Mouse (Mus musculus) C2C12 (cell line): ENCODE data around the gene 1700037C18Rik. TPM values are rescaled to one million over a fixed set of nuclear protein-coding genes. Genes with fewer than 3 reads are reported as not detected.

Experiments
- H3K27me3 ChIP-seq: one replicate; pipeline ENCODE4 v1.6.1; 2011; ENCODE audit not compliant: control insufficient read depth, insufficient read depth, insufficient read length
- H3K36me3 ChIP-seq: one replicate; pipeline ENCODE4 v1.6.1; 2011; ENCODE audit not compliant: control insufficient read depth, insufficient read depth
- H3K4me3 ChIP-seq: one replicate; pipeline ENCODE4 v1.5.1; 2011; ENCODE audit warnings: mild to moderate bottlenecking, control low read depth; ENCODE audit not compliant: poor library complexity, insufficient read depth, severe bottlenecking
- H3K79me2 ChIP-seq: one replicate; pipeline ENCODE4 v1.6.1; 2011; ENCODE audit not compliant: control insufficient read depth, insufficient read depth
- H3K79me3 ChIP-seq: one replicate; pipeline ENCODE4 v1.6.1; 2011; ENCODE audit warnings: low read depth, control low read depth
- H3ac ChIP-seq: one replicate; pipeline ENCODE3; 2011; ENCODE audit warnings: low read depth; ENCODE audit not compliant: control insufficient read depth, insufficient read length
- CEBPB ChIP-seq: IDR thresholded peaks from one replicate; pipeline ENCODE4 v1.6.1; 2011; ENCODE audit warnings: low read depth, mild to moderate bottlenecking, control low read depth, moderate library complexity
- CTCF ChIP-seq: IDR thresholded peaks from one replicate; pipeline ENCODE4 v1.5.1; 2011; ENCODE audit not compliant: control insufficient read depth, insufficient read depth, insufficient read length
- FOSL1 ChIP-seq: IDR thresholded peaks from one replicate; pipeline ENCODE4 v1.8.0; 2011; ENCODE audit warnings: mild to moderate bottlenecking, low read length; ENCODE audit not compliant: poor library complexity, insufficient read depth, severe bottlenecking
- MAX ChIP-seq: IDR thresholded peaks from one replicate; pipeline ENCODE4 v1.6.1; 2011; ENCODE audit warnings: mild to moderate bottlenecking, control low read depth
- MYOD1 ChIP-seq: IDR thresholded peaks from one replicate; pipeline ENCODE4 v1.6.1; 2011; ENCODE audit warnings: low read depth; ENCODE audit not compliant: control insufficient read depth, insufficient read length
- MYOG ChIP-seq: IDR thresholded peaks from one replicate; pipeline ENCODE4 v1.6.1; 2011; ENCODE audit not compliant: control insufficient read depth, insufficient read length; ENCODE audit errors: extremely low read depth
- USF1 ChIP-seq: IDR thresholded peaks from one replicate; pipeline ENCODE4 v1.6.1; 2011; ENCODE audit warnings: low read depth, mild to moderate bottlenecking, control low read depth, moderate library complexity
- long read RNA-seq, 2 experiments: library from polyadenylated mRNA; unstranded; transcript quantifications; one replicate each; pipeline ENCODE4 v2.0.0; 2019 to 2020
- polyA plus RNA-seq: library from polyadenylated mRNA; unstranded; fragments of >200 nt; fragmentation: generic; extraction: Trizol; gene quantifications from one replicate; pipeline ENCODE4 v1.2.1, GENCODE M21; 2012; ENCODE audit warnings: missing spikeins

The 1700037C18Rik gene
- 5.9 TPM for polyA plus RNA-seq
- long read RNA-seq, experiment 1, partial matches to known transcripts = 0 of 1 reads
- long read RNA-seq, experiment 1, other reads (novel, unspliced or antisense) = 1 of 1 reads
- long read RNA-seq, experiment 2, partial matches to known transcripts = 0 of 4 reads
- long read RNA-seq, experiment 2, other reads (novel, unspliced or antisense) = 3 of 4 reads

DNA sequence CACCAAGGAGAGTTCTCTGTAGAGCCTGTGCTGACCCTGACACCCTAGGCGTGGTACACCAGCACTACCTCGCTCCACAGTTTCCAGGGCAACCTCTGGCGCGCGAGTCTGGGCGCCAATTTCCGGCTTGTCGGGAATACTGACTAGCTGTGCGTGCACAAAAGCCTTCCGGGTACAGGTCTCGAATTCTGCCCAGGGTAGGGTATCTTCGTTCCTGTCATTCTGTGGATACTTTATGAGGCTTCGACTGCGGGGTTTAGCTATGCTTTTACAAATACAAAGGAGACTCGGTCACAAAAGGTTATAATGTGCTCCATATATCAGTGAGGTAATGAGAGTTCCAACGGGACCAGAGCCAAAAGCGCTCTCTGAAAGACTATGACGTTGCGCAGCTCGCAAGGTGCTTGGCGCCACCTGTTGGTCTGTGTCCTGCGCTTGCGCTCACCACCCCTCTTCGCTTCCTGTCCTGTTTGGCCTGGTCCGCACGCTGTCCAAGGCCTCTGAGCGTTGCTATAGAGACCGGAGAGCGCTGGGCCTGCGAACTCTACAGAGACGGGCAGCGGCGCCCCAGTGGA lies at the start of gene 1700037C18Rik, which contains the start of gene Cluap1:
Gene 1700037C18Rik (minus strand): TSS at position 153 of the 575 bp plus-strand sequence.
Gene Cluap1 (plus strand): TSS at position 265 of the 575 bp plus-strand sequence.
- TF ChIP-seq USF1 (no peak), CTCF (peak; percentile 89), MYOD1 (peak; percentile 10), MAX (peak; percentile 16), FOSL1 (no peak), CEBPB (no peak), MYOG (no peak)
- Histone ChIP-seq H3K36me3 (peaks cover 18% of the 10 kb centered on the region), H3K4me3 (peak within 1 kb of the TSS; percentile 35), H3ac (peak within 1 kb of the TSS; percentile 89), H3K27me3 (no peaks in the 10 kb centered on the region), H3K79me2 (peaks cover 18% of the 10 kb centered on the region), H3K79me3 (peaks cover 5% of the 10 kb centered on the region)

DNA sequence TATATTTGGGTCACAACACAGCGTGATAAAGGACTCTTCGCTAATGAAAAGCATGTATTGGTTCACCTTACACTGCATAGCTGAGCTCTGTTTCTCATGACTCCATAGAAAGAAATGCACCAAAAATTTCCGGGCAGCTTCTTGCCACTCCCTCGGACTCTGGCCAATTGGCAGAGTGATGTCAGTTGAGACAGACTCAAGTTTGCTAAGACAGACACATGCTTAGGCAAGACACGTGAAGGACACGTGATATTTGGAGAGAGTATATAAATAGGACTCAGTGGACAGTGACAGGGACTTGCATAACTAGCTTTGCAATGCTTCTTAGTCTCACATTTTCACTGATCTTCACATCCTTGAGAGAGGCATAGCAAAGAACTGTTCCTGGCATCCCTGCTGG lies 47.9 kb upstream of the 1700037C18Rik start:
- TF ChIP-seq CTCF = no peak
- TF ChIP-seq MYOD1 = no peak
- TF ChIP-seq USF1 = peak; percentile 94
- TF ChIP-seq CEBPB = peak; percentile 8
- no peak for TF ChIP-seq FOSL1
- TF ChIP-seq MAX = peak; percentile 81
- no peak for TF ChIP-seq MYOG
- H3K79me3 ChIP-seq = no peaks in the 10 kb centered on the region
- H3K36me3 ChIP-seq = no peaks in the 10 kb centered on the region
- no peaks in the 10 kb centered on the region for H3K79me2 ChIP-seq
- no peak overlapping the region for H3ac ChIP-seq
- H3K4me3 ChIP-seq = no peak overlapping the region
- H3K27me3 ChIP-seq = no peaks in the 10 kb centered on the region

DNA sequence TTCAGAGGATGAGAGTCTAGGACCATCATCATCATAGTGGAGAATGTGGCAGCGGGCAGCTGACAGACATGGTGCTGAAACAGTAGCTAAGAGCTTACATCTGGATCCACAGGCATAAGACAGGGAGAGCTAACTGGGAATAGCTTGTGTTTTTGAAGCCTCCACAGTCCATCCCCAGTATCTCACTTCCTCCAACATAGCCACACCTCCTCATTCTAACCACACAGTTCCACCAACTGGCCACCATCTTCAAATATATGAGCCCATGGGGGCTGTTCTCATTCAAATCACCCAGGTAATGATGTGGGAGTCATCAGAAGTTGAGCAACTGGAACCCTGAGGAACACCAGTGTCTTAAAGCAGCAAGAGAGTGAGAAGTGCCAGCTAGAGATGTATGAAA lies 42.7 kb upstream of the 1700037C18Rik start:
- TF ChIP-seq CEBPB = no peak
- no peak for TF ChIP-seq USF1
- no peak for TF ChIP-seq MYOD1
- TF ChIP-seq MAX = no peak
- TF ChIP-seq CTCF = no peak
- no peak for TF ChIP-seq FOSL1
- no peak for TF ChIP-seq MYOG
- no peaks in the 10 kb centered on the region for H3K27me3 ChIP-seq
- no peak overlapping the region for H3ac ChIP-seq
- no peak overlapping the region for H3K4me3 ChIP-seq
- no peaks in the 10 kb centered on the region for H3K79me3 ChIP-seq
- no peaks in the 10 kb centered on the region for H3K79me2 ChIP-seq
- H3K36me3 ChIP-seq = no peaks in the 10 kb centered on the region

DNA sequence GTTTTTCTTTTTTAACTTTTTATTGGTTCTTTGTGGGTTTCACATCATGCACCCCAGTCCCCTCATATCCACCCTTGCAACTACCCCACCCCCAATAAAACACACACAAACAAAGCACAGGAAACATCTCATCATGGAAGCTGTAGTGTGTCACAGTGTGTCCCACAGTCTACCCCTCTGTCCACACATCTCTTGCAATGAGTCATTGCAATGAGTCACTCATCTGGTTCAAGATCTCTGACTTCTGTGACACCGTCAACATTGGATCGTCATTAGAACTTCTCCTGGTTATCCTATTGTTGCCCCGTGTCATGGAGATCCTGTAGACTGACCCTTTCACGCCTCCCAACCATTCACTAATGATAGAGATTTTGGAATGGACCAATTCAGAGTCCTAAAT lies 26.2 kb upstream of the 1700037C18Rik start:
- H3K79me2 ChIP-seq = no peaks in the 10 kb centered on the region
- no peak overlapping the region for H3ac ChIP-seq
- TF ChIP-seq MYOG = no peak
- TF ChIP-seq CTCF = no peak
- TF ChIP-seq FOSL1 = peak; percentile 69
- no peak for TF ChIP-seq MAX
- no peak for TF ChIP-seq MYOD1
- no peak for TF ChIP-seq USF1
- no peaks in the 10 kb centered on the region for H3K27me3 ChIP-seq
- no peak overlapping the region for H3K4me3 ChIP-seq
- peaks cover 22% of the 10 kb centered on the region for H3K36me3 ChIP-seq
- no peaks in the 10 kb centered on the region for H3K79me3 ChIP-seq

DNA sequence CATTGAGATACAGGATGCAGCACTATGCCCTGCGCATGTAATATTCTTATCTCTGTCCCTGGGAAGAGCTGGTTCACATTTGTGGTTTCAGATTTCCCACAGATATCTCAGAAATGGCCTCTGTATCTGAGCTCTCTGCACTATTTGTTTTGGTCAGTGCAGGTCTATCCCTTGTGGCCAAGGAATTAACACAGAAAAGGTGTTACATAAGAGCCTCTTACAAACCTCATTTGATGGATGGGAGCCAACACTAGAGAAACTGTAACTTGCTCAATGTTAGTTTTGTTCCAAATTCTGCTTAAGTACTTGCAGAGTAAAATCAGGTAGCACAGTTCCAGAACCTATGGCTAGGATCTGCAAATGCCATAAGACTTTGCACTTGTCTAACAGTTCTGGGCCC lies 25.6 kb upstream of the 1700037C18Rik start:
- peaks cover 22% of the 10 kb centered on the region for H3K36me3 ChIP-seq
- no peaks in the 10 kb centered on the region for H3K79me2 ChIP-seq
- no peaks in the 10 kb centered on the region for H3K79me3 ChIP-seq
- H3ac ChIP-seq = no peak overlapping the region
- no peak overlapping the region for H3K4me3 ChIP-seq
- no peak for TF ChIP-seq MAX
- no peak for TF ChIP-seq MYOG
- TF ChIP-seq MYOD1 = no peak
- no peak for TF ChIP-seq CEBPB
- no peak for TF ChIP-seq CTCF
- TF ChIP-seq USF1 = no peak
- no peak for TF ChIP-seq FOSL1
- H3K27me3 ChIP-seq = no peaks in the 10 kb centered on the region

DNA sequence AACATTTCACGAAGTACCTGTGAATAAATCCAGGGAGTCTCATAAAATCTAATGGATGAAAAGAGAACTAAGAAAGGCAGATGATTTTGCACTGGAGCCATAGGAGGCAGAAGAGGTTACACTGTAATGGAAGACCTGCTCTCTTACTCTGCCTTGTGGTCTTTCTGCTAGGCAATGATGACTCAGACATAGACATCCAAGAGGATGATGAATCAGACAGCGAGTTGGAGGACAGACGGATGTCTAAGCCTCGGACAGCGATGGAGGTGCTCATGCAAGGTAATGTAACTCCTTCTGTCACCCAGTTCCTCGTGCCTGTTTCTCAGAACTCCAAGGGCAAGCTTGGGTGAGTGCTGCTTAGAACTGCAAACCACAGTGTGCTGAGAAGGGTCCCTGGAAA lies 25.0 kb upstream of the 1700037C18Rik start:
- Histone ChIP-seq H3K27me3 (no peaks in the 10 kb centered on the region), H3K4me3 (no peak overlapping the region), H3K36me3 (peaks cover 20% of the 10 kb centered on the region), H3K79me2 (no peaks in the 10 kb centered on the region), H3ac (no peak overlapping the region), H3K79me3 (no peaks in the 10 kb centered on the region)
- TF ChIP-seq FOSL1 = peak; percentile 38
- TF ChIP-seq MYOD1 = no peak
- TF ChIP-seq MAX = peak; percentile 39
